Mouse (Mus musculus) hindbrain, embryonic 10.5 days (tissue): ENCODE data around the gene Naa80. TPM values are rescaled to one million over a fixed set of nuclear protein-coding genes. Genes with fewer than 3 reads are reported as not detected.
A peak's percentile ranks its signal among the peaks of the same experiment; 100 is the strongest.

ENCODE experiments used
- DNase-seq: peaks from one replicate; pipeline ENCODE4 v3.0.0-alpha.2; 2017; ENCODE audit warnings: low spot score
- H3K27ac ChIP-seq: fragments of 300-500 bp; sonication (generic); 2 replicates; pipeline ENCODE4 v1.5.1; 2016; ENCODE audit warnings: mild to moderate bottlenecking, moderate library complexity
- H3K27me3 ChIP-seq: fragments of 300-500 bp; sonication (generic); 2 replicates; pipeline ENCODE4 v1.6.1; 2016; ENCODE audit warnings: mild to moderate bottlenecking; ENCODE audit not compliant: poor library complexity, insufficient read depth, severe bottlenecking
- H3K36me3 ChIP-seq: fragments of 300-500 bp; sonication (generic); 2 replicates; pipeline ENCODE4 v1.6.1; 2016; ENCODE audit warnings: mild to moderate bottlenecking, moderate library complexity
- H3K4me1 ChIP-seq: fragments of 300-500 bp; sonication (generic); replicated peaks from 2 replicates; pipeline ENCODE4 v1.6.1; 2016; ENCODE audit warnings: mild to moderate bottlenecking
- H3K4me3 ChIP-seq: fragments of 300-500 bp; sonication (generic); 2 replicates; pipeline ENCODE4 v1.5.1; 2016; ENCODE audit warnings: mild to moderate bottlenecking, moderate library complexity
- H3K9me3 ChIP-seq: fragments of 300-500 bp; sonication (generic); 2 replicates; pipeline ENCODE4 v1.6.1; 2016; ENCODE audit warnings: mild to moderate bottlenecking, moderate library complexity
- WGBS: fragments of 180-500 bp; shearing (Covaris S2); methylation state at CpG from one replicate; pipeline ENCODE4 v1.1.7; 2016; 5-methylcytosine and 5-hydroxymethylcytosine counted together
- polyA plus RNA-seq: library from polyadenylated mRNA; unstranded; fragments of >200 nt; fragmentation: Nextera tagmentation; extraction: Ambion mirVana; gene quantifications from 2 replicates; pipeline ENCODE4 v1.2.1, GENCODE M21; 2016

The Naa80 gene
- polyA plus RNA-seq, 1 experiment from 2014 or later = 19.2 TPM

DNA sequence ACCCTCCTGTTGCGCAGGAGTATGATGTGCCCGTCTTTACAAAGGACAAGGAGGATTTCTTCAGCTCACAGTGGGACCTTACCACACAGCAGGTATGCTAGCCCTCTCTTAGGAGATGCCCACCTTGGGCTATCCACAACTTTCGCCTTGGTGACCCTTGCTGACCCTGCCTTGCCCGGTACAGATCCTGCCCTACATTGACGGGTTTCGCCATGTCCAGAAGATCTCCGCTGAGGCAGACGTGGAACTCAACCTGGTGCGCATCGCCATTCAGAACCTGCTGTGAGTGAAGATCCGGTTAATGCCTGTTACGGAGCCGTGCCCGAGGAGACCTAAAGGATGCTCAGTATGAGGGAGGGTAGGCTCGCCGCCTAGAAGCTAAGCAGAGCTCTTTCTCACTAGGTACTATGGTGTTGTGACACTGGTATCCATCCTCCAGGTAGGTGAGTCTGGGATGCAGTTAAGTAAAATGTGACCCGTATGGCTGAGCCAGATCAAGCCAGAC, 34.4 kb upstream of the Naa80 start:
- peaks cover 20% of the 10 kb centered on the region for H3K27me3 ChIP-seq
- no peak for DNase-seq
- peaks cover 57% of the 10 kb centered on the region for H3K4me1 ChIP-seq
- peaks cover 37% of the 10 kb centered on the region for H3K36me3 ChIP-seq
- no peaks in the 10 kb centered on the region for H3K9me3 ChIP-seq
- 95% methylated on average over 17 of the region's 17 CpGs for WGBS
- no peak overlapping the region for H3K27ac ChIP-seq
- H3K4me3 ChIP-seq = no peak overlapping the region

DNA sequence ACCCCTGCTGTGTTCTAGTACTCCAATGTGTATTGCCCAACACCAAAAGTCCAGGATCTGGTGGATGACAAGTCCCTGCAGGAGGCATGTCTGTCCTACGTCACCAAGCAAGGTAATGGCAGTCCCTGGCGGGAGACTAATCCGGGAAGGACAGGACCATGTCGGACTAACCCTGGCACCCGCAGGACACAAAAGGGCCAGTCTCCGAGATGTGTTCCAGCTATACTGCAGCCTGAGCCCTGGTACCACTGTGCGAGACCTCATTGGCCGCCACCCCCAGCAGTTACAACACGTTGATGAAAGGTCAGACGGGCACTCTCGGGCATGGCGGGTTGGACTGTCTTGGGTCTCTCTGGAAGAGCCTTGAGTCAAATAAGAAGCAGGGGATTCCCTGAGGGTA, 34.0 kb upstream of the Naa80 start:
- Histone ChIP-seq H3K4me1 (peaks cover 57% of the 10 kb centered on the region), H3K9me3 (no peaks in the 10 kb centered on the region)

DNA sequence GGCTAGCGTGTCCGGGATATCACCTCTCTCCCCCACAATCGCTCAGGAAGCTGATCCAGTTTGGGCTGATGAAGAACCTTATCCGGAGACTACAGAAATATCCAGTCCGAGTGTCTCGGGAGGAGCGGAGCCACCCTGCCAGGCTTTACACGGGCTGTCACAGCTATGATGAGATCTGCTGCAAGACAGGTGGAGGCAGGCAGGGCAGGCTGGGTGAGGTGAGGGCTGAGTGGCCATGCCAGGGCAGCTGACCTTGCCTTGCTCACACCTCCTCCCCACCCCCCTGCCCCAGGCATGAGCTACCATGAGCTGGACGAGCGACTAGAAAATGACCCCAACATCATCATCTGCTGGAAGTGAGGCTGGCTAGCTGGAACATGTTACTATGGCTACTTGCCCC, 33.5 kb upstream of the Naa80 start:
- Histone ChIP-seq H3K9me3 (no peaks in the 10 kb centered on the region), H3K4me1 (peaks cover 57% of the 10 kb centered on the region), H3K27me3 (peaks cover 29% of the 10 kb centered on the region), H3K4me3 (no peak overlapping the region), H3K27ac (no peak overlapping the region), H3K36me3 (peaks cover 28% of the 10 kb centered on the region)
- no peak for DNase-seq
- 84% methylated on average over 10 of the region's 10 CpGs for WGBS

More for the DNA sequence above, 34.0 kb upstream of the Naa80 start:
- no peak overlapping the region for H3K4me3 ChIP-seq
- H3K27ac ChIP-seq = no peak overlapping the region
- H3K27me3 ChIP-seq = peaks cover 25% of the 10 kb centered on the region
- DNase-seq = no peak
- 95% methylated on average over 12 of the region's 12 CpGs for WGBS
- peaks cover 32% of the 10 kb centered on the region for H3K36me3 ChIP-seq

DNA sequence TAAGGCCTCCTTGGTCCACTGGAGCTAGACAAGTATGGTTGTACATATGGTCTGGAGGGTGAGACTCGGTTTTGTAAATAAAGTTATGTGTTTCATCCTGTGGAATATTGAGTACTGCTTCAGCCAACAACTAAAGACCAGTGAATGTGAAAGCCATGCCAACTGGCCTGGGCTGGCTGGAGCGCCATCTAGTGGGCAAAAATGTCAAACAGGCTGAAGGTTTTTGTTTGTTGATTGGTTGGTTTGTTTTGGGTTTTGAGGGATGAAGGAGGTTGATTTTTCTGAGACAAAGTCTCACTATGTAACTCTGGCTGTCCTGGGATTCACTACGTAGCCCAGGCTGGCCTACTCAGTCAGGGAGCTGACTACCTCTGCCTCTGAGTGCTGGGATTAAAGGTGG, 33.1 kb upstream of the Naa80 start:
- WGBS = 9% methylated on average over 3 of the region's 3 CpGs
- Histone ChIP-seq H3K4me1 (peaks cover 60% of the 10 kb centered on the region), H3K4me3 (no peak overlapping the region), H3K27ac (no peak overlapping the region), H3K36me3 (peaks cover 24% of the 10 kb centered on the region), H3K9me3 (no peaks in the 10 kb centered on the region), H3K27me3 (peaks cover 33% of the 10 kb centered on the region)
- peak; percentile 79 for DNase-seq

DNA sequence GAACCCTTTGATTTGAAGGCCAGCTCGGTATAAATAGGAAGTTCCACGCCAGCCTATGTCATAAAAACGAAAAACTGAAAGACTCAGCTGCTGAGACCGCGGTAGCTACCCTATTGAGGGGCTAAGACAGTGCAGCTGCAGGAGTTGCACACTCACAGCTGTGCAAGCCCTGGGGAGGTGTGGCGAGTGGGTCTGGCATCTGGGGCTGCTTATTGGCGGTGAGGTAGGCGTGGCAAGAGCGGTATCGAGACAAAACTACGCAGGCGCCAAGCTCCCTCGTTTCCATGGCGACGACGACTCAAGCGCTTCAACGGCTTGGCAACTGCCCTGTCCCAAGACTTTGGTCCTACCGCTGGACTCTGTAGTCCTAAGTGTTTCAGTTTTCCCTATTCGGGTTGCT, 31.7 kb upstream of the Naa80 start, which contains the start of gene Zmynd10:
Gene Zmynd10, plus strand, starts transcription at position 273 of the 400 bp plus-strand sequence.
- Histone ChIP-seq H3K9me3 (no peaks in the 10 kb centered on the region), H3K27ac (peak within 1 kb of the TSS; percentile 46; the same call in 1 of the 2 replicates), H3K36me3 (peaks cover 24% of the 10 kb centered on the region), H3K4me3 (peak within 1 kb of the TSS; percentile 42), H3K4me1 (peaks cover 60% of the 10 kb centered on the region), H3K27me3 (peaks cover 48% of the 10 kb centered on the region)
- DNase-seq = peak; percentile 87
- WGBS = 4% methylated on average over 20 of the region's 20 CpGs

DNA sequence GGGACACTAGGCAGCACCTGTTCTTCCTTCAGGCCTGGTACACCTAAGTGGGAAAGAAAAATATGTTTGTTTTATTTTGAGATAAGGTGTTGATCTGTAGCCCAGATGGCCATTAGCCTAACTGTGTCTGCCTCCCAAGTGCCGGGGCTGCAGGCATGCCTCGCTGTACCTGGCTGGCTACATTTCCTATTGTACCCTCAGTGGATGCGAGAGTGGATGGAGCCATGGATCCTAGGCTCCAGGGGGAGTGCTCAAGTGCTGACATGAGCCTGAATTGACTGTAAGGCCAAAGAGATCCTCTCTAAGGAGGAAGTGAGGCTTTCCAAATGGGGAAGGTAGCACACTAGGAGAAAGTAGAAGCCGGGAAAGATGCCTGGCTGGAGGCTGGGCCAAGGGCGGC, 30.7 kb upstream of the Naa80 start:
- Histone ChIP-seq H3K36me3 (peaks cover 24% of the 10 kb centered on the region), H3K27me3 (peaks cover 57% of the 10 kb centered on the region), H3K27ac (no peak overlapping the region), H3K4me1 (peaks cover 60% of the 10 kb centered on the region), H3K4me3 (peak overlapping the region; percentile 42; the same call in 1 of the 2 replicates), H3K9me3 (no peaks in the 10 kb centered on the region)
- WGBS = 78% methylated on average over 5 of the region's 5 CpGs
- no peak for DNase-seq

DNA sequence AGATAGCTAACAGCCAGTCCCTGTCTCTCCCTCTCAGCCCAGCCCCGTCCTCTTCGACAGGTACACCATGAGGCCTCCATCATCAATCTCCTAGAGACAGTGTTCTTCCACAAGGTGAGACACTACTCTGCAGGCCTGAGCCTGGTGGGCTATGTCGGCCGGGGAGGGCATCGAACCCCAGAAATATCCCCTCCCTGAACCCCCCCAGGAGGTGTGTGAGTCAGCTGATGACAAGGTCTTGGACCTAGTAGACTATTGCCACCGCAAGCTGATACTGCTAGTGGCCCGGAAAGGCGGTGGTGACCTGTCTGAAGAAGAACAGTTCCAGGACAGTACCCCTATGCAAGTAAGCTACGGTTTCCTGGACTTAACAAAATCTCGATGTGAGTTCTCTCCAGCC, 29.9 kb upstream of the Naa80 start:
- Histone ChIP-seq H3K27me3 (peaks cover 63% of the 10 kb centered on the region), H3K36me3 (peaks cover 17% of the 10 kb centered on the region), H3K4me3 (no peak overlapping the region), H3K4me1 (peaks cover 61% of the 10 kb centered on the region), H3K27ac (no peak overlapping the region), H3K9me3 (no peaks in the 10 kb centered on the region)
- no peak for DNase-seq
- 89% methylated on average over 10 of the region's 10 CpGs for WGBS

DNA sequence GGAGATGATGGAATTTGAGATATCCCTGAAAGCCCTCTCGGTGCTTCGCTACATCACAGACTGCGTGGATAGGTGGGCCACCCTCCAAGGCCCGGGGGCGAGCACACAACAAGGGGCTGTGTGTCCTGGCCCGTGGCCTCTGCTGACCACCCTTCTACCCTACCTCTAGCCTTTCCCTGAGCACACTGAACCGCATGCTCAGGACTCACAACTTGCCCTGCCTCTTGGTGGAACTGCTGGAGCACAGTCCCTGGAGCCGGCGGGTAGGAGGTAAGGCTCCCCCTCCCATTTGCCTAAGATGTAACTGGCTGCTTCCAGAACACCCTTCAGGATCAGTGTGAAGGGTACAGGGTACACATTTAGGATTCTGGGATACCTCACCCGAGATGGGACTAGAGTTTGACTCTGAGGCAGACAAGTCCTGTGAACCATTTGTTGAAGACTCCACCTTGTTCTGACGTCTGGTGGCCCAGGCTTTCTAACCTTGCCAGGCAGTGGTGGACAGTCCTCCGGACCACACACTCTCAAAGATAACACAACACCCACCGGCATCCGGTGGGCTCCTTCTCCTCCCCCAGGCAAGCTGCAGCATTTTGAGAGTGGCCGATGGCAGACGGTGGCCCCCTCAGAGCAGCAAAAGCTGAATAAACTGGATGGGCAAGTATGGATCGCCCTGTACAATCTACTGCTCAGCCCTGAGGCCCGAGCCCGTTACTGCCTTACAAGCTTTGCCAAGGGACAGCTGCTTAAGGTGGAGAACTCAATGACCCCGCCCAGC, 29.2 kb upstream of the Naa80 start:
- H3K27me3 ChIP-seq = peaks cover 63% of the 10 kb centered on the region
- no peak overlapping the region for H3K4me3 ChIP-seq
- H3K4me1 ChIP-seq = peaks cover 66% of the 10 kb centered on the region
- DNase-seq = no peak
- WGBS = 83% methylated on average over 20 of the region's 20 CpGs
- H3K36me3 ChIP-seq = peaks cover 10% of the 10 kb centered on the region
- no peak overlapping the region for H3K27ac ChIP-seq
- no peaks in the 10 kb centered on the region for H3K9me3 ChIP-seq

DNA sequence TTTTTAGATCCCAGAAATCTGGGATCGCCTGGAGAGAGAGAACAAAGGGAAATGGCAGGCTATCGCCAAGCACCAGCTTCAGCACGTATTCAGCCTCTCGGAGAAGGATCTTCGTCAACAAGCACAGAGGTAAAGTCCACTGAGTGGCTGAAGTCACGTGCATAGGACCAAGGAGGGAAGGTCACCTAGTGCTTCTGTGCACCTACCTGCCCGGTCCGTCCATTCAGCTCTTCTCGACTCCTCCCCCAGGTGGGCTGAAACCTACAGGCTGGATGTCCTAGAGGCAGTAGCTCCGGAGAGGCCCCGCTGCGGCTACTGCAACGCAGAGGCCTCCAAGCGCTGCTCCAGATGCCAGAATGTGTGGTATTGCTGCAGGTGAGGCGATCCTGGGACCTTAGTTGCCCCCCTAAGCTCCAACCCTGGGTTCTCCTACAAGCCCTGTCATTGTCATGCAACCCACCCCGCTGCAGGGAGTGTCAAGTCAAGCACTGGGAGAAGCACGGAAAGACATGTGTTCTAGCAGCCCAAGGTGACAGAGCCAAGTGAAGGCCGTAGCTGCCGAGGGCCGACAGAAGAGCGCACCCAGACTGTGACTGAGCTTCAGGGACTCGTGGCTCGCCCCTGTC, 28.1 kb upstream of the Naa80 start:
- peaks cover 69% of the 10 kb centered on the region for H3K4me1 ChIP-seq
- DNase-seq = no peak
- H3K4me3 ChIP-seq = peak overlapping the region; percentile 61
- no peaks in the 10 kb centered on the region for H3K36me3 ChIP-seq
- no peaks in the 10 kb centered on the region for H3K9me3 ChIP-seq
- peaks cover 63% of the 10 kb centered on the region for H3K27me3 ChIP-seq
- H3K27ac ChIP-seq = peak overlapping the region; percentile 87
- 22% methylated on average over 23 of the region's 23 CpGs for WGBS

DNA sequence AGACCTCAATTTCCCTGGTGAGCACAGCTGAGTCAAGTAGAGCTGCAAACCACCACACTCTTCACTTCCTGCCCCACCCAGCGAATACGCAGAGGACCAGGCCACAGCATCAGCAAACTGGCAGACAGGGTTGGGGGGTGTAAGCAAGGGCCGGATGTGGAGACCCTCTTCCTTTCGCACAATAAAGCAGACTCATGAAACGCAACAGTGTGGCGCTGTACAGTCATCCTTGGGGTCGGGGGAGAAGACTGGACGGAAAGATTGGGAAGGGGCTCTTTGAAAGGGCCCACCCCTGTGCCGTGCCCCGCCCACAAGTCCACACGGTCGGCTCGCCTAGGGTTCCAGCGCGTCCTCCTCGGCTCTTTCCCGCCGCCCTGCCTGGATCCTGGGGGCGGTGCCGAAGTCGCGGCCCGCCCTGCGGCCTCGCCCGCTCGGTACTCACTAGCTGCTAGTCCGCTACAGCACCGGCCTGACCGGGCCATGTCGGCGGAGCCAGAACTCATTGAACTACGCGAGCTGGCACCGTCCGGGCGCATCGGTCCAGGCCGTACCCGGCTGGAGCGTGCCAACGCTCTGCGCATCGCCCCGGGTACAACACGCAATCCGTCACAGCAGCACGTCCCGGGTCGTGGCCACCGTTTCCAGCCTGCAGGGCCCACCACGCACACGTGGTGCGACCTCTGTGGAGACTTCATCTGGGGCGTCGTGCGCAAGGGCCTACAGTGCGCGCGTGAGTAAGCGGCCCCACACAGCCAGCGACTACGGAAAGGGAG, 27.4 kb upstream of the Naa80 start, which contains the start of gene Rassf1:
Gene Rassf1, plus strand, starts transcription at position 439 of the 773 bp plus-strand sequence.
- peaks cover 73% of the 10 kb centered on the region for H3K4me1 ChIP-seq
- H3K36me3 ChIP-seq = peaks cover under 1% of the 10 kb centered on the region; the same call in 1 of the 2 replicates
- under 1% methylated on average over 63 of the region's 63 CpGs for WGBS
- H3K4me3 ChIP-seq = peak within 1 kb of the TSS; percentile 61
- peaks cover 63% of the 10 kb centered on the region for H3K27me3 ChIP-seq
- no peaks in the 10 kb centered on the region for H3K9me3 ChIP-seq
- H3K27ac ChIP-seq = peak within 1 kb of the TSS; percentile 87
- DNase-seq = peak; percentile 74

DNA sequence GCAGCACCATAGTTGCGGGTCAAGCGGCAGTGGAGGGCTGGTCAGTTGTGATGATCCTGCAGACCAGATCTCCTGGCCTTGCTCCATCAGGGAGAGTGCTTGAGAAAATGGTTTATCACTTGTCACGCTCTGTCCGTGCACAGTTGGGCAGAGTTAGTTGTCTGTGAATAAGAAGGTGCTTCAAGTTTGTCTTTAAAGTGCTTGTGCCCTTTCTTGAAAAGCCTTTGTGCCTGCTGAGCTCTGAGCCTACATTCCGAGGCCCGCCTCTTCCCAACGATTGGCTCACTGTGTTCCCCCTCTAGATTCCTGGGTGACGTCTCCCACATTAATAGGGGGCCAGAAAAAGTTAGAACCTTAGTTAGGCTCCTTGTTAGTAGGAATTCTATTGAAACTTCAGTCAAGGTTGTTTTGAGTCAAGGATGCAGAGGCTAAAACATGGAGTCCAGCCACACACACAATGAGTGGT, 26.8 kb upstream of the Naa80 start:
- peaks cover 63% of the 10 kb centered on the region for H3K27me3 ChIP-seq
- no peak for DNase-seq
- peak overlapping the region; percentile 87 for H3K27ac ChIP-seq
- H3K9me3 ChIP-seq = no peaks in the 10 kb centered on the region
- H3K4me3 ChIP-seq = peak overlapping the region; percentile 61
- peaks cover 73% of the 10 kb centered on the region for H3K4me1 ChIP-seq
- 5% methylated on average over 8 of the region's 8 CpGs for WGBS
- peaks cover 7% of the 10 kb centered on the region for H3K36me3 ChIP-seq

DNA sequence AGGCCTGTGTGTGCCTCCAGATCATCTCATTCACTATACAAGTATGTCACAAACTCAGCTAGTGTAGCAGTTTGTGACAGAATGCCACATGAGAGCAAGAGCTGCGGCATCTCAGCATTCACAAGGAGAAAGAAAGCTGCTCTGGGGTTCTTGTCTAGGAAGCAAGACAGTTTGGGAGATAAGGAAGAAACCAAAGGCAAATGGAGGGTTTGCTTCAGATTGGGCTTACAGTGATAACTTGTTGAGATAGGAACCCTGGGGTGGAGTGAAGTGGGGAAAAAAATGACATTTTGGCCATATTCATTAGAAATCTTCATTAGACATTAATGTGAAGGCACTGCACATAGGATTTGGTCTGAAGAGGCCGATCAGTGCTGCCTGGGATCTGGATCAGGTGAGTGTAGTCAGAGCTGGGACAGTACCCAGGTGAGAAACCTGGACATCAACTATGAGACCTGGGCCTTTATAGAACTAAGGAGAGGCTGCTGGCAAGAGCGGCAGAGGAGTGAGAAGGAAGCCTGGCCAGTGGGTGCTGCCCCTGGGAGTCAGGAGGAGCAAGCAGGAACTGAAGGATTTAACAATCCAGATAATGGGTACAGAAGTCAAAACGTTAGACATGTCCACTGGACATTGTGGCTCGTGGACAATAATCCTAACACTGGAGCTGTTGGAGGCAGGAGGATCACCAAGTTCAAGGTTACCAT, 25.8 kb upstream of the Naa80 start:
- peaks cover 65% of the 10 kb centered on the region for H3K4me1 ChIP-seq
- 82% methylated on average over 5 of the region's 5 CpGs for WGBS
- H3K36me3 ChIP-seq = peaks cover 16% of the 10 kb centered on the region
- peaks cover 58% of the 10 kb centered on the region for H3K27me3 ChIP-seq
- no peak for DNase-seq
- H3K27ac ChIP-seq = no peak overlapping the region
- no peaks in the 10 kb centered on the region for H3K9me3 ChIP-seq
- H3K4me3 ChIP-seq = peak overlapping the region; percentile 84
